Mouse (Mus musculus): ENCODE measurements at regions not wholly inside any gene's neighbourhood (a gene's known extent, or its start where the extent isn't known, plus 50 kb on each side); places are given as distances from the start of the nearest gene placed in this dataset.

GRCm38 (mm10) chr8:8762354-8762753 lies 72.0 kb upstream of the Arglu1 start:
- intact Hi-C loops (cut with DNase I) = no loop called here
- Histone ChIP-seq H3K27ac (no peak overlapping the region), H3K4me3 (no peak overlapping the region)
- no peak for TF ChIP-seq CTCF (IDR thresholded peaks at IDR 0.05)
- no peak for DNase-seq (ENCODE audit: extremely low spot score in 1 of 2, low spot score in 2 of 2)

- DNase-seq (ENCODE audit: extremely low spot score in 1 of 2, low spot score in 2 of 2) = no peak
- intact Hi-C loops (cut with DNase I) = no loop called here
- H3K27ac ChIP-seq = no peak overlapping the region
- TF ChIP-seq CTCF (IDR thresholded peaks at IDR 0.05) = no peak
- H3K4me3 ChIP-seq = no peak overlapping the region
Observed at GRCm38 (mm10) chr8:8758283-8758682, 68.0 kb upstream of the Arglu1 start.

- intact Hi-C loops (cut with DNase I) = no loop called here
- Histone ChIP-seq H3K27ac (no peak overlapping the region), H3K4me3 (no peak overlapping the region)
- TF ChIP-seq CTCF (IDR thresholded peaks at IDR 0.05) = no peak
- DNase-seq (ENCODE audit: extremely low spot score in 1 of 2, low spot score in 2 of 2) = no peak
Observed at GRCm38 (mm10) chr8:8751208-8751607, 60.9 kb upstream of the Arglu1 start.

- no peak for DNase-seq (ENCODE audit: extremely low spot score in 1 of 2, low spot score in 2 of 2)
- Histone ChIP-seq H3K4me3 (no peak overlapping the region), H3K27ac (no peak overlapping the region)
- no peak for TF ChIP-seq CTCF (IDR thresholded peaks at IDR 0.05)
- intact Hi-C loops (cut with DNase I) = no loop called here
Observed at GRCm38 (mm10) chr8:8746691-8747090, 56.4 kb upstream of the Arglu1 start.

- H3K27ac ChIP-seq = no peak overlapping the region
- H3K4me3 ChIP-seq = no peak overlapping the region
- intact Hi-C loops (cut with DNase I) = no loop called here
- no peak for DNase-seq (ENCODE audit: extremely low spot score in 1 of 2, low spot score in 2 of 2)
- no peak for TF ChIP-seq CTCF (IDR thresholded peaks at IDR 0.05)
Observed at GRCm38 (mm10) chr8:8745615-8746285, 55.4 kb upstream of the Arglu1 start.

Data from left cerebral cortex, adult 2 months (tissue).